Mouse (Mus musculus): ENCODE measurements around the gene Pde12. TPM values are rescaled to one million over a fixed set of nuclear protein-coding genes. Genes with fewer than 3 reads are reported as not detected.

Gene Pde12
- polyA plus RNA-seq, 1 experiment from 2014 or later = 8.6 TPM

GRCm38 (mm10) chr14:26645989-26646650 is 23.6 kb downstream of the Pde12 start:
- CTCF ChIA-PET = no interaction called here
- H3K27me3 ChIP-seq = no peaks in the 10 kb centered on the region
- in situ Hi-C loops (cut with MboI; ENCODE audit: low pct_unique_long_range_greater_than_20kb) = no loop called here
- DNase-seq (ENCODE audit: low read depth, low spot score) = no peak
- no peak for ATAC-seq
- POLR2A ChIA-PET = no interaction called here
- TF ChIP-seq CTCF (IDR thresholded peaks at IDR 0.05) = no peak

- TF ChIP-seq CTCF (IDR thresholded peaks at IDR 0.05) = no peak
- no peaks in the 10 kb centered on the region for H3K27me3 ChIP-seq
- ChIA-PET POLR2A (interaction anchor here (0.7 kb wide), 2 partner anchors 9 to 229 kb away, joined by 3 to 4 read pairs; no protein-coding TSS in a partner anchor), CTCF (interaction anchor here (1.6 to 2.2 kb wide), 2 partner anchors 8 to 152 kb away, joined by 3 to 9 read pairs; no protein-coding TSS in a partner anchor)
- no peak for ATAC-seq
- DNase-seq (ENCODE audit: low read depth, low spot score) = no peak
- in situ Hi-C loops (cut with MboI; ENCODE audit: low pct_unique_long_range_greater_than_20kb) = no loop called here
These were observed 26.6 kb downstream of the Pde12 start for GRCm38 (mm10) chr14:26643006-26643624.

GRCm38 (mm10) chr14:26639961-26640360 is 29.7 kb downstream of the Pde12 start:
- no peak for DNase-seq (ENCODE audit: low read depth, low spot score)
- POLR2A ChIA-PET = interaction anchor here (0.7 to 1.6 kb wide), 2 partner anchors 9 to 27 kb away, joined by 3 read pairs; no protein-coding TSS in a partner anchor
- CTCF ChIA-PET = interaction anchor here (0.7 to 2.2 kb wide), 6 partner anchors 9 to 154 kb away, joined by 3 to 7 read pairs (median 4); no protein-coding TSS in a partner anchor
- no peak for ATAC-seq
- in situ Hi-C loops (cut with MboI; ENCODE audit: low pct_unique_long_range_greater_than_20kb) = no loop called here
- no peak for TF ChIP-seq CTCF (IDR thresholded peaks at IDR 0.05)
- H3K27me3 ChIP-seq = no peaks in the 10 kb centered on the region

GRCm38 (mm10) chr14:26639251-26639650 is 30.4 kb downstream of the Pde12 start:
- ChIA-PET CTCF (interaction anchor here (0.7 to 2.2 kb wide), 9 partner anchors 9 to 153 kb away, joined by 3 to 7 read pairs (median 3); no protein-coding TSS in a partner anchor), POLR2A (interaction anchor here (0.6 to 1.6 kb wide), 4 partner anchors 8 to 162 kb away, joined by 3 to 4 read pairs (median 3); no protein-coding TSS in a partner anchor)
- no peak for DNase-seq (ENCODE audit: low read depth, low spot score)
- no peak for ATAC-seq
- TF ChIP-seq CTCF (IDR thresholded peaks at IDR 0.05) = no peak
- in situ Hi-C loops (cut with MboI; ENCODE audit: low pct_unique_long_range_greater_than_20kb) = no loop called here
- H3K27me3 ChIP-seq = no peaks in the 10 kb centered on the region

- H3K27me3 ChIP-seq = no peaks in the 10 kb centered on the region
- in situ Hi-C loops (cut with MboI; ENCODE audit: low pct_unique_long_range_greater_than_20kb) = no loop called here
- no peak for TF ChIP-seq CTCF (IDR thresholded peaks at IDR 0.05)
- CTCF ChIA-PET = interaction anchor here (0.7 to 2.2 kb wide), 6 partner anchors 10 to 152 kb away, joined by 3 to 7 read pairs (median 4); no protein-coding TSS in a partner anchor
- DNase-seq (ENCODE audit: low read depth, low spot score) (no peak), ATAC-seq (peak; percentile 49)
- POLR2A ChIA-PET = interaction anchor here (0.6 to 1.6 kb wide), 5 partner anchors 9 to 162 kb away, joined by 3 to 4 read pairs (median 3); no protein-coding TSS in a partner anchor
These were observed 31.0 kb downstream of the Pde12 start for GRCm38 (mm10) chr14:26638708-26639084.

- ChIA-PET CTCF (interaction anchor here (0.9 to 2.2 kb wide), 3 partner anchors 11 to 151 kb away, joined by 3 to 7 read pairs (median 6); no protein-coding TSS in a partner anchor), POLR2A (interaction anchor here (0.6 to 1.6 kb wide), 4 partner anchors 10 to 49 kb away, joined by 3 to 4 read pairs (median 3); no protein-coding TSS in a partner anchor)
- ATAC-seq = peak; percentile 99
- no peak for TF ChIP-seq CTCF (IDR thresholded peaks at IDR 0.05)
- in situ Hi-C loops (cut with MboI; ENCODE audit: low pct_unique_long_range_greater_than_20kb) = no loop called here
- H3K27me3 ChIP-seq = no peaks in the 10 kb centered on the region
- DNase-seq (ENCODE audit: low read depth, low spot score) = peak; percentile 94
These were observed 31.6 kb downstream of the Pde12 start, which contains the start of gene Arf4 for GRCm38 (mm10) chr14:26637851-26638707. Gene Arf4, plus strand, starts transcription at chr14:26638074.

GRCm38 (mm10) chr14:26637025-26637850 is 32.4 kb downstream of the Pde12 start:
- in situ Hi-C loops (cut with MboI; ENCODE audit: low pct_unique_long_range_greater_than_20kb) = no loop called here
- CTCF ChIA-PET = interaction anchor here (0.9 kb wide), 2 partner anchors 9 to 151 kb away, joined by 3 to 4 read pairs; no protein-coding TSS in a partner anchor
- TF ChIP-seq CTCF (IDR thresholded peaks at IDR 0.05) = no peak
- no peak for ATAC-seq
- no peaks in the 10 kb centered on the region for H3K27me3 ChIP-seq
- DNase-seq (ENCODE audit: low read depth, low spot score) = peak; percentile 38
- POLR2A ChIA-PET = interaction anchor here (0.9 kb wide), 1 partner anchor 49 kb away, joined by 3 read pairs; no protein-coding TSS in a partner anchor

GRCm38 (mm10) chr14:26626605-26627140 is 43.0 kb downstream of the Pde12 start:
- no peak for DNase-seq (ENCODE audit: low read depth, low spot score)
- in situ Hi-C loops (cut with MboI; ENCODE audit: low pct_unique_long_range_greater_than_20kb) = no loop called here
- ChIA-PET POLR2A (no interaction called here), CTCF (interaction anchor here (0.9 kb wide), 1 partner anchor 8 kb away, joined by 4 read pairs; no protein-coding TSS in a partner anchor)
- TF ChIP-seq CTCF (IDR thresholded peaks at IDR 0.05) = no peak
- H3K27me3 ChIP-seq = no peaks in the 10 kb centered on the region
- ATAC-seq = no peak

GRCm38 (mm10) chr14:26625301-26625700 is 44.4 kb downstream of the Pde12 start:
- ATAC-seq = no peak

More at GRCm38 (mm10) chr14:26625301-26625700, 44.4 kb downstream of the Pde12 start:
- ChIA-PET CTCF (interaction anchor here (1.1 kb wide), 1 partner anchor 10 kb away, joined by 3 read pairs; no protein-coding TSS in a partner anchor), POLR2A (no interaction called here)
- no peak for TF ChIP-seq CTCF (IDR thresholded peaks at IDR 0.05)
- no peak for DNase-seq (ENCODE audit: low read depth, low spot score)
- H3K27me3 ChIP-seq = no peaks in the 10 kb centered on the region
- in situ Hi-C loops (cut with MboI; ENCODE audit: low pct_unique_long_range_greater_than_20kb) = no loop called here

Data from Patski (cell line).